Mouse (Mus musculus) lung, embryonic 15.5 days (tissue): ENCODE measurements around the gene Asf1b. TPM values are rescaled to one million over a fixed set of nuclear protein-coding genes. Genes with fewer than 3 reads are reported as not detected.

Experiments used
- ATAC-seq: fragments of 200-750 bp; cut with Nextera tagmentation; 2 replicates; pipeline ENCODE4 v1.8.0; 2017; ENCODE audit warnings: moderate number of reproducible peaks, borderline replicate concordance; ENCODE audit not compliant: low FRiP score, low TSS enrichment; ENCODE audit errors: extremely low read depth
- H3K27ac ChIP-seq: fragments of 300-500 bp; sonication (generic); 2 replicates; pipeline ENCODE4 v1.5.1; 2015; ENCODE audit warnings: moderate library complexity, mild to moderate bottlenecking, inconsistent platforms
- H3K27me3 ChIP-seq: fragments of 300-500 bp; sonication (generic); 2 replicates; pipeline ENCODE4 v1.6.1; 2015; ENCODE audit warnings: inconsistent platforms
- H3K36me3 ChIP-seq: fragments of 300-500 bp; sonication (generic); 2 replicates; pipeline ENCODE4 v1.6.1; 2015; ENCODE audit warnings: inconsistent platforms
- H3K4me1 ChIP-seq: fragments of 300-500 bp; sonication (generic); 2 replicates; pipeline ENCODE4 v1.6.1; 2015; ENCODE audit warnings: inconsistent platforms
- H3K4me2 ChIP-seq: fragments of 300-500 bp; sonication (generic); 2 replicates; pipeline ENCODE4 v1.6.1; 2015; ENCODE audit warnings: inconsistent platforms, mild to moderate bottlenecking, moderate library complexity
- H3K4me3 ChIP-seq: fragments of 300-500 bp; sonication (generic); 2 replicates; pipeline ENCODE4 v1.5.1; 2015; ENCODE audit warnings: mild to moderate bottlenecking, inconsistent platforms
- H3K9ac ChIP-seq: fragments of 300-500 bp; sonication (generic); 2 replicates; pipeline ENCODE4 v1.6.1; 2015; ENCODE audit warnings: inconsistent platforms
- H3K9me3 ChIP-seq: fragments of 300-500 bp; sonication (generic); 2 replicates; pipeline ENCODE4 v1.6.1; 2016; ENCODE audit warnings: inconsistent platforms
- WGBS: fragments of 180-500 bp; shearing (Covaris S2); methylation state at CpG from one replicate; pipeline ENCODE4 v1.1.7; 2015; 5-methylcytosine and 5-hydroxymethylcytosine counted together
- polyA plus RNA-seq: library from polyadenylated mRNA; unstranded; fragments of >200 nt; fragmentation: Nextera tagmentation; extraction: Ambion mirVana; gene quantifications from 2 replicates; pipeline ENCODE4 v1.2.1, GENCODE M21; 2015

Asf1b gene
- 82.2 and 83.5 TPM in 2 replicates for polyA plus RNA-seq

DNA sequence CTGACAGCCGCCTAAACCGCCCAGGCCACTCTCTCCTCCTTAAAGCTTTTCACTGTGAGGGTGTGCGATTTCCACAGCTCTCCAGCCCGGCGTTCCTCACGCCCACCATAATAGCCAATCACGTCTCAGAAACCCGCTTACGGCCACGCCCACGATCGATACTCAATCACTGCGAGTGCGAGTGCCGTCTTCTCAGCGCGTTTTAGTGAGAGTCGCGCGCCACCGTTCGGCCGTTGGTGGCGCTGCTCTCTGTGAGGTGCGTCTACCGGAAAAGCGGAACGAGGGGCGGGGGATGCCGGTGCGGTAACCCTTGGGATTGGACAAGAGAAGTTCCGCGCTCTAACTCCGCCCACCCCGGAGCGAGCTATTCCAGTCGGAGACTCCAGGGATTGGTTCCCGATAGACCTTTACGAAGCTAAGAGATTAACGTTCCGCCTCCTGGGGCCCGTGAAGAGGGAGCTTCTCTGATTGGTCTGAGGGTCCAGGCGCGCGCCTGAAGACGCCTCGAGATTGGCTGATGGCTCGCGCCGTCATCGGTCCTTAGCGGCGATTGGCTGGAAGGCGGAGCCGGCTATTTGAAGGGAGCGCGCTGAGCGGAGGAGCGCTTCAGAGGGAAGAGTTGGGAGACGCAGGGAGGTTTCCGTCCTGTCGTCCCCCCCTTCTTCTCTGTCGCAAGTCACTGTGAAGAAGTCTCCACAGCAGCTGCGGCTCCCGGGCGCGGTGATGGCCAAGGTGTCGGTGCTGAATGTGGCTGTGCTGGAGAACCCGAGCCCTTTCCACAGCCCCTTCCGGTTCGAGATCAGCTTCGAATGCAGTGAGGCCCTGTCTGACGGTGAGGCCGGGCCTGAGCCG is at the start of gene Asf1b, which contains the start of gene Gm10644:
TSS of gene Asf1b (plus strand) at position 402 of the 852 bp plus-strand sequence.
TSS of gene Gm10644 (minus strand) at position 100 of the 852 bp plus-strand sequence.
- Histone ChIP-seq H3K36me3 (0 out of 2 replicates have a peak, but pooled peaks cover 3% of the 10 kb centered on the region), H3K4me3 (peak within 1 kb of the TSS; percentile 79), H3K4me1 (peaks cover 19% of the 10 kb centered on the region), H3K4me2 (peak within 1 kb of the TSS; percentile 94), H3K27ac (peak within 1 kb of the TSS; percentile 16), H3K9me3 (no peaks in the 10 kb centered on the region), H3K9ac (peak within 1 kb of the TSS; percentile 66), H3K27me3 (no peaks in the 10 kb centered on the region)
- WGBS: under 1% methylated on average over 75 of the region's 75 CpGs
- peak; percentile 100 for ATAC-seq

DNA sequence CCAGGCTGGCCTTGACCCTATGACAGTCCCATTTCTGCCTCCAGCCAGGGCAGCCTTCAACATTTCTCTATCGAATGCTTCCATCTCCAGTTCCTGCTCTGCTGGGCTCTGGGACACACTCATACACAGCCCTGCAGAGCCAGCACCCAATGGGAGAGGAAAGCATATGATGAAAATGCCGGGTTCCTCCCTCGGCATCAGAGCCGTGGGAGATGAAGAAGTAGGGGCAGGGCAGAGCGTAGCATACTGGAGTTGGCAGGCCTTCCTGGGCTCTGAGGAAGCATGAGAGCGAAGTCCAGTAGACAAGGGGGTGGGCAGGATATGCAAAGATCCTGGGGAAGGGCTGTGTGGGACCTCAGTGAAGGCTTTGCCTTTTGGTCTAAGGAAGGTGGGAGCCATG is 46.7 kb upstream of the Asf1b start:
- H3K4me3 ChIP-seq: no peak overlapping the region
- no peak overlapping the region for H3K9ac ChIP-seq
- no peak for ATAC-seq
- WGBS: 66% methylated on average over 6 of the region's 6 CpGs
- H3K27ac ChIP-seq: no peak overlapping the region
- no peaks in the 10 kb centered on the region for H3K9me3 ChIP-seq
- H3K4me2 ChIP-seq: no peak overlapping the region
- no peaks in the 10 kb centered on the region for H3K27me3 ChIP-seq
- H3K36me3 ChIP-seq: no peaks in the 10 kb centered on the region
- peaks cover 65% of the 10 kb centered on the region for H3K4me1 ChIP-seq

DNA sequence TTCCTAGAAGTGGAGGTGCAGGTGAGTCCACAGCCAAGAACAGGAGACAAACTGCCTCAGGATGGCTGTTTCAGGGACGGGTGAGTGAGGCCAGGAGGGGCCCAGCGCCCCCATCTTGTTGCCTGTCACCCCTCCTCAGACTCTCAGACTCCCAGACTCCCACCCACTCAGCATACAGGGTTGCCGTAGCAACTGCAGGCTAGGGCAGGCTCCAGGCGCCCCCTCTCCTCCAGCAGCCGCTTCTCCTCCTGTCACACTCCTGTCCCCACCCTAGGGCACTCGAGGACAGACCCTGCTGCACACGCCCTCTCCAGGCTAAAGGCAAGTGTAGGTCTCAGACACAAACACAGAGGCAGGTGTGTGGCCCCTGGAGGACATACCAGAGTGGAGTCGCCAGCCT is 46.0 kb upstream of the Asf1b start:
- no peak overlapping the region for H3K9ac ChIP-seq
- no peaks in the 10 kb centered on the region for H3K9me3 ChIP-seq
- H3K4me2 ChIP-seq: no peak overlapping the region
- no peak; the same call in 1 of the 2 replicates for ATAC-seq
- no peaks in the 10 kb centered on the region for H3K36me3 ChIP-seq
- H3K27me3 ChIP-seq: no peaks in the 10 kb centered on the region
- H3K4me1 ChIP-seq: peaks cover 65% of the 10 kb centered on the region
- 28% methylated on average over 8 of the region's 8 CpGs for WGBS
- no peak overlapping the region for H3K27ac ChIP-seq
- H3K4me3 ChIP-seq: no peak overlapping the region

DNA sequence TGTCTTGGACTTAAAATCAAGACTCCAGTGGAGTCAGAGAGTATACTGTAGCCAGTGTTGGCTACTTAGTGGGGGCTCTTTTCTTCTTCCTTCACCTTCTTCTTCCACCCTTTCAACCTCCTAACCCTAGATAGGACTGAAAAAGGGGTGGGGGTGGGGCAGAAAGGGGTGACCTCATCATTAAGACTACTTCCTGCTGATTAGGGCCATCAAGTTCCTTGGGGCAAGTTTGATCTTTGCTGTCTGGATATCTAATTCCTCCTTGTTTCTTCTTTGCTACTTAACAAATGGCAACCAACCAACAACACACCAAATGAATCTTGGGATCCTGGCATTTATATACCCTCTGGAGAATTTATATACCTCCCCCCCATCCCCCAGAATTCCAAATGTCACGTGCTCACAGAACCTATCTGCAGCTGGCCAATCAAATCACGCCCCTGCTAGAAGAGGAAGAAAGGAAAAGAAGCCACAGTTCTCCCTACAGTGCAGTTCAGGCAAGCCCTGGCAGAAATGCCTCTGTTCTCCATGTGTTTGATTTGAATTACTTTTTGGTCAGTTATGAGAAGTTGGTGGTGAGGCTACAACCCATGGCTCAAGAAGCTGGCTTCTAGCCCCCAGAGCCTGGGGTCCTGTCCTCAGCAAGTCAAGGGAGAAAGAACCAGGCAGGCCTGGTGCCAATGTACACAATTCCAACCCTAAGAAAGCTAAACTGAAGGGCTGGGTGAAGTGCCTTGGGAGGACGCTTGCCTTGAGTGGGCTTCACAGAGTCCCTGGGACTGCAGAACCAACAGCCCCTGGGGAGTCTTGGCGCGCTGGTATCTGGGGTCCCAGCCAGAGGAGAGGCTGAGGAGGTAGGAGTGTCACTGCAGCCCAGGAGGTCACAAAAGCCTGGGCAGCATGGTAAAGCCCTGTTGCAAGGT is 43.2 kb upstream of the Asf1b start:
- H3K4me1 ChIP-seq: peaks cover 65% of the 10 kb centered on the region
- no peak overlapping the region for H3K9ac ChIP-seq
- peak overlapping the region; percentile 78 for H3K27ac ChIP-seq
- WGBS: 51% methylated on average over 5 of the region's 5 CpGs
- ATAC-seq: peak; percentile 30; the same call in 1 of the 2 replicates
- H3K9me3 ChIP-seq: no peaks in the 10 kb centered on the region
- H3K27me3 ChIP-seq: no peaks in the 10 kb centered on the region
- H3K4me2 ChIP-seq: peak overlapping the region; percentile 11; the same call in 1 of the 2 replicates
- H3K4me3 ChIP-seq: no peak overlapping the region
- no peaks in the 10 kb centered on the region for H3K36me3 ChIP-seq

DNA sequence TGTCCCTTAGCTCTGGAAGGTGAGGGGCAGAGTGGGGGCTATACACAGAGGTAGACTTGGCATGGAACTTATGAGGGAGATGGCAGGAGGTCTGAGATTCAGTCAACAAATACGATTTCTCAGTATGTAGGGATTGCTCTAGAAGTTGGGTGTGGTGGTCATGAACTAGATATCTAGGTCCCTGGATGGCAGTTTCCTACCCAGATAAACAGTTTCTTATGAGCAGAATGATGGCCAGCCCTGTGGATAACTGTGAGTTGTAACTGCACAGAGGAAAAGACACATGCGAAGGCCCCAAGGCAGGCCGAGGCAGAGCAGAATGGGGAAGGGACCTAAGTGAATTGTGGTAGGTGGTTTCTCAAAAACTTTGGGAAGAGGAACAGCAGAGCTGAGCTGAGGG is 41.1 kb upstream of the Asf1b start:
- peaks cover 57% of the 10 kb centered on the region for H3K4me1 ChIP-seq
- no peak overlapping the region for H3K27ac ChIP-seq
- ATAC-seq: no peak

DNA sequence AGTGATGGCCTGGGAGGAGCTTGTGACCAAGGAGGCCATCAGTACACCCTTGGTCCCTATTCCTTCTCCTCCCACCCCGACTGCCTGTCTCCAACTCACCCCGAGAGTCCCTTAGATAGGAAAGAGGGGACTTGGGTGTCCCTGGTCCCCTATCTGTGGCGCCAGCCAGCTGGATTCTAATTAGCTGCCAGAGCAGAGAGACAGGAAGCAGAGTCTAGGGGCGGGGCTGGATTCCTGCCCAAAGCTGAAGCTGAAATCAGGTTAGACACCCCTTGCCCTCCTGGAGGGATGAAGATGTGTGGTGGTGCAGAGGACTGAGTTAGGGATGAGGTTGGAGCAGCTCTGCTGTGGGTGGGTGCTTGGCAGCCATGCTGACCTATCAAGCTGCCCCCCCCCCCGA is 40.4 kb upstream of the Asf1b start:
- Histone ChIP-seq H3K4me1 (peaks cover 51% of the 10 kb centered on the region), H3K9me3 (no peaks in the 10 kb centered on the region), H3K9ac (no peak overlapping the region), H3K4me2 (no peak overlapping the region), H3K4me3 (no peak overlapping the region), H3K27ac (no peak overlapping the region), H3K36me3 (peaks cover 13% of the 10 kb centered on the region; the same call in 1 of the 2 replicates), H3K27me3 (no peaks in the 10 kb centered on the region)
- peak; percentile 34; the same call in 1 of the 2 replicates for ATAC-seq
- WGBS: 37% methylated on average over 5 of the region's 5 CpGs

More for the DNA sequence above, 41.1 kb upstream of the Asf1b start:
- H3K9me3 ChIP-seq: no peaks in the 10 kb centered on the region
- 83% methylated on average over 3 of the region's 3 CpGs for WGBS
- no peak overlapping the region for H3K4me3 ChIP-seq
- no peak overlapping the region for H3K4me2 ChIP-seq
- no peak overlapping the region for H3K9ac ChIP-seq
- H3K27me3 ChIP-seq: no peaks in the 10 kb centered on the region
- H3K36me3 ChIP-seq: peaks cover 7% of the 10 kb centered on the region; the same call in 1 of the 2 replicates

DNA sequence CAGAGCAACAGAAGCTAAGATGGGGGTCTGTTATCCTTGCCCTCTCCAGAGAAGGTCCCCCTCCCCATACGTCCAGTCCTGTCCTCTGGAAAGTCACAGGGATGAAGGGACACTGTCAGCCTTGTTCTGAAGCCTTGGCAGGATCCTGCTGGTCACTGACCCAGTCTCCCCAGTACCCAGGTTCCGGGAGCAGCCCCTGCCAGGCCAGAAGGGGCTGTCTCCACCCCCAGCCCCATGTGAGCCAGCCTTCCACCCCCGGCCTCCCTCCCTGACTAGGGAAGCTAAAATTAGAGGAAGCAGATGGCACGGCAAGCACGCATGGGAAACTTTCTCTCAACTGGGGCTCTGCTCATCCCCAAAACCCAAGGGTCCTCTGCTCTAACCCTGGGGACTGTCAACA is 39.3 kb upstream of the Asf1b start:
- ATAC-seq: no peak
- WGBS: 75% methylated on average over 5 of the region's 5 CpGs
- no peak overlapping the region for H3K4me2 ChIP-seq
- no peak overlapping the region for H3K9ac ChIP-seq
- no peaks in the 10 kb centered on the region for H3K27me3 ChIP-seq
- no peak overlapping the region for H3K27ac ChIP-seq
- H3K4me3 ChIP-seq: no peak overlapping the region
- peaks cover 40% of the 10 kb centered on the region for H3K4me1 ChIP-seq
- peaks cover 20% of the 10 kb centered on the region for H3K36me3 ChIP-seq
- no peaks in the 10 kb centered on the region for H3K9me3 ChIP-seq

DNA sequence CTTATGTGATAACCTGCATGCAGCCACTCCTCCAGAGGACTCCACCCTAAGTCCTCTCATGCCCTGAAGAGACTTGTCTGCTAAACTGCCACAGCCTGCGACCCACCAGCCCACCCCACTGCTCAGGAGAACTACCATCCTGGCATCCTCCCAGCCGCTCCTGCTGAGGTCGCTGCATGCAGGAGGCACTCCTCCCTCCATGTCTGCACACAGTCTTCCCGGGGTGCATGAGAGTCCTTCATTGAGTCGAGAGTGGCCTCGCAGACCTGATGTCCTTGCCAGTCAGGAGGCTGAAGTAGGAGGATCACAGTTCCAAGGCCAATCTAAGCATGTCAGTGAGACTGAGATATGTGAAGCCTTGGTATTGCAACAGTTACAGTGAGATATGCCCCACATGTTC is 37.7 kb upstream of the Asf1b start:
- H3K4me2 ChIP-seq: no peak overlapping the region
- no peak for ATAC-seq
- no peak overlapping the region for H3K4me3 ChIP-seq
- 56% methylated on average over 6 of the region's 6 CpGs for WGBS
- H3K36me3 ChIP-seq: peaks cover 29% of the 10 kb centered on the region
- no peaks in the 10 kb centered on the region for H3K9me3 ChIP-seq
- H3K4me1 ChIP-seq: peaks cover 26% of the 10 kb centered on the region
- no peak overlapping the region for H3K9ac ChIP-seq
- H3K27ac ChIP-seq: no peak overlapping the region
- H3K27me3 ChIP-seq: no peaks in the 10 kb centered on the region

DNA sequence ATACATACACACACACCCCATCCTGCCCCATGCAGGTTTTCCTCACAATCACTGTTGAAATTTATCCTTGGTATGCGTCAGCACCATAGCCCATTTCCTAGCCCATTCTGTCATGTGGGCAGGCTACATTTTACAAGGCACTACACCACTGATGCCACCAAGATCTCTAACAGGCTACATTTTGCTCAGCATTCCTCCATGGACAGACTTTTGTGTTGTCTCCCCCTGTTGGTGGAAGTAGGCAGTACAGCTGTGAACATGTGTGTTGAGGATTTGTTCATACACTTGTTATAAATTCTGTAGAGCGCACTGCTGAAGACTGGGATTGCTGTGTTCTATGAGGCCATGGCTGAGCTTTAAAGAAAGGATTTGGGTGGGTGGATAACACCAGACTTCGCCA is 33.7 kb upstream of the Asf1b start:
- no peak for ATAC-seq
- Histone ChIP-seq H3K27ac (no peak overlapping the region), H3K4me3 (no peak overlapping the region), H3K36me3 (peaks cover 52% of the 10 kb centered on the region), H3K27me3 (no peaks in the 10 kb centered on the region), H3K4me2 (no peak overlapping the region), H3K9ac (no peak overlapping the region), H3K4me1 (no peaks in the 10 kb centered on the region), H3K9me3 (no peaks in the 10 kb centered on the region)
- 66% methylated on average over 3 of the region's 3 CpGs for WGBS

DNA sequence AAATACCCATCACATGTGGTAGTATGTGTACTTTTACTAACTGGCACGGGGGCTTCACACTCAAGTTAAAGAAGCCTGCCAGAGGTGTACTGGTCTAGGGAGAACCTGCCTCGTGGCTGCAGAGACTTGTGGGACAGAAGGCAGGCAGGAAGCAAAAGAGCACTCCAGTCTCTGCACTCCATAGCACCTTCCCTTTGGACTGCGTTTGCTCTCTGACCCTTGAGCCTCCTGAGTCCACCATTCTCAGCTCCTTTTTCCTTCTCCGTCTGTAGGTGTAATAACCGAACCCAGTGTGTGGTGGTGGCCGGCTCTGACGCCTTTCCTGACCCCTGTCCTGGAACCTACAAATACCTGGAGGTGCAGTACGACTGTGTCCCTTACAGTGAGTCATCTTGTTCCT is 32.6 kb upstream of the Asf1b start:
- no peaks in the 10 kb centered on the region for H3K4me1 ChIP-seq
- ATAC-seq: no peak
- H3K9me3 ChIP-seq: no peaks in the 10 kb centered on the region
- no peak overlapping the region for H3K9ac ChIP-seq
- no peak overlapping the region for H3K27ac ChIP-seq
- H3K4me2 ChIP-seq: no peak overlapping the region
- WGBS: 89% methylated on average over 8 of the region's 8 CpGs
- peaks cover 52% of the 10 kb centered on the region for H3K36me3 ChIP-seq
- no peak overlapping the region for H3K4me3 ChIP-seq
- no peaks in the 10 kb centered on the region for H3K27me3 ChIP-seq

DNA sequence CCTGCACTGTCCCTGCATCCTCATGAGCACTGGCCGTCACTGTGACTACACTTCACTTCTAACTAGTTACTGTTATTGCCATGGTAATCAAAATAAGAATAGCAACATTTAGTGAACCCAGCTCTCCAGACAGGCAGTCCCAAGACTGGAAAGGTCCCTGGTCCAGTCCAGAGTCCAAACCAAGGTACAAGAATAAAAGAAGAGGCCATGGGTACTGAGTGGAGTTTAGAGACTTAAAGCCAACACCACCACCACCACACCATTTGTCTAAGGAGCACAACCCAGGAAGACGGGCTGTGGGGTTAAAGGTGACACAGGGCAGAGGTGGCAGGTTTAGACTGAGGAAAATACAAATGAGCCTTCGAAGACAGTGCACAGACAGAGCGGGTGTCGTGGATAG is 30.7 kb upstream of the Asf1b start:
- H3K9ac ChIP-seq: no peak overlapping the region
- ATAC-seq: no peak
- no peak overlapping the region for H3K27ac ChIP-seq
- no peaks in the 10 kb centered on the region for H3K4me1 ChIP-seq
- H3K4me2 ChIP-seq: no peak overlapping the region
- H3K4me3 ChIP-seq: no peak overlapping the region
- 73% methylated on average over 5 of the region's 5 CpGs for WGBS
- H3K36me3 ChIP-seq: peaks cover 45% of the 10 kb centered on the region
- H3K9me3 ChIP-seq: no peaks in the 10 kb centered on the region
- H3K27me3 ChIP-seq: no peaks in the 10 kb centered on the region
